Mouse (Mus musculus) hindbrain, embryonic 16.5 days (tissue): ENCODE results near the gene Olfr727. TPM values are rescaled to one million over a fixed set of nuclear protein-coding genes. Genes with fewer than 3 reads are reported as not detected.

ENCODE experiments used
- ATAC-seq: fragments of 200-750 bp; cut with Nextera tagmentation; 2 replicates; pipeline ENCODE4 v1.8.0; 2017; ENCODE audit warnings: moderate TSS enrichment, moderate library complexity
- H3K27ac ChIP-seq: fragments of 300-500 bp; sonication (generic); 2 replicates; pipeline ENCODE4 v1.5.1; 2014; ENCODE audit warnings: low read depth, mild to moderate bottlenecking, control low read depth, low read length, moderate library complexity
- H3K27me3 ChIP-seq: fragments of 300-500 bp; sonication (generic); replicated peaks from 2 replicates; pipeline ENCODE4 v1.6.1; 2014; ENCODE audit warnings: low read length; ENCODE audit not compliant: control insufficient read depth, insufficient read depth
- H3K36me3 ChIP-seq: fragments of 300-500 bp; sonication (generic); 2 replicates; pipeline ENCODE4 v1.6.1; 2014; ENCODE audit warnings: mild to moderate bottlenecking, low read length, moderate library complexity, mixed read lengths; ENCODE audit not compliant: control insufficient read depth, insufficient read depth
- H3K4me1 ChIP-seq: fragments of 300-500 bp; sonication (generic); 2 replicates; pipeline ENCODE4 v1.6.1; 2014; ENCODE audit warnings: low read depth, low read length; ENCODE audit not compliant: control insufficient read depth, insufficient read depth
- H3K4me2 ChIP-seq: fragments of 300-500 bp; sonication (generic); 2 replicates; pipeline ENCODE4 v1.6.1; 2014; ENCODE audit warnings: mild to moderate bottlenecking, low read length, control low read depth, moderate library complexity
- H3K4me3 ChIP-seq: fragments of 300-500 bp; sonication (generic); 2 replicates; pipeline ENCODE4 v1.5.1; 2014; ENCODE audit warnings: mild to moderate bottlenecking, low read length, control low read depth, moderate library complexity
- H3K9ac ChIP-seq: fragments of 300-500 bp; sonication (generic); 2 replicates; pipeline ENCODE4 v1.6.1; 2014; ENCODE audit warnings: low read depth, mild to moderate bottlenecking, control low read depth, low read length, moderate library complexity
- H3K9me3 ChIP-seq: fragments of 300-500 bp; sonication (generic); 2 replicates; pipeline ENCODE4 v1.6.1; 2014; ENCODE audit warnings: mild to moderate bottlenecking, low read length, moderate library complexity; ENCODE audit not compliant: control insufficient read depth
- WGBS: fragments of 180-500 bp; shearing (Covaris S2); extraction: QIAGEN DNeasy Blood & Tissue Kit; methylation state at CpG from one replicate; pipeline ENCODE4 v1.1.7; 2014; 5-methylcytosine and 5-hydroxymethylcytosine counted together
- polyA plus RNA-seq: library from polyadenylated mRNA; unstranded; fragments of >200 nt; fragmentation: Nextera tagmentation; extraction: Ambion mirVana; gene quantifications from 2 replicates; pipeline ENCODE4 v1.2.1, GENCODE M21; 2015

Olfr727 gene
- polyA plus RNA-seq = not detected in 2 replicates

- H3K27ac ChIP-seq = no peak within 1 kb of the TSS
- no peaks in the 10 kb centered on the region for H3K36me3 ChIP-seq
- H3K4me1 ChIP-seq = no peaks in the 10 kb centered on the region
- no peak within 1 kb of the TSS for H3K9ac ChIP-seq
- H3K4me2 ChIP-seq = no peak within 1 kb of the TSS
- no peak within 1 kb of the TSS for H3K4me3 ChIP-seq
- ATAC-seq = no peak
- no peaks in the 10 kb centered on the region for H3K9me3 ChIP-seq
- WGBS = 91% methylated on average over 1 of the region's 1 CpGs
- H3K27me3 ChIP-seq = no peaks in the 10 kb centered on the region
Observed at GRCm38 (mm10) chr14:50122886-50123285, at the start of gene Olfr727. Gene Olfr727, plus strand, starts transcription at chr14:50123186.

GRCm38 (mm10) chr14:50090853-50091252, 32.1 kb upstream of the Olfr727 start, which contains the start of gene Olfr726:
Gene Olfr726, minus strand, starts transcription at chr14:50090953.
- no peak within 1 kb of the TSS for H3K4me2 ChIP-seq
- H3K4me1 ChIP-seq = no peaks in the 10 kb centered on the region
- H3K27me3 ChIP-seq = no peaks in the 10 kb centered on the region
- no peak for ATAC-seq
- no peaks in the 10 kb centered on the region for H3K9me3 ChIP-seq
- no peak within 1 kb of the TSS for H3K9ac ChIP-seq
- no peak within 1 kb of the TSS for H3K4me3 ChIP-seq
- H3K27ac ChIP-seq = no peak within 1 kb of the TSS
- H3K36me3 ChIP-seq = no peaks in the 10 kb centered on the region
- 81% methylated on average over 1 of the region's 1 CpGs for WGBS

- no peak within 1 kb of the TSS for H3K9ac ChIP-seq
- no peaks in the 10 kb centered on the region for H3K36me3 ChIP-seq
- H3K27me3 ChIP-seq = no peaks in the 10 kb centered on the region
- H3K4me3 ChIP-seq = no peak within 1 kb of the TSS
- no peak for ATAC-seq
- H3K9me3 ChIP-seq = no peaks in the 10 kb centered on the region
- no peak within 1 kb of the TSS for H3K4me2 ChIP-seq
- no peaks in the 10 kb centered on the region for H3K4me1 ChIP-seq
- no peak within 1 kb of the TSS for H3K27ac ChIP-seq
- 91% methylated on average over 5 of the region's 5 CpGs for WGBS
Observed at GRCm38 (mm10) chr14:50142580-50142979, 19.6 kb downstream of the Olfr727 start, which contains the start of gene Olfr728. Gene Olfr728, minus strand, starts transcription at chr14:50142680.

DNA sequence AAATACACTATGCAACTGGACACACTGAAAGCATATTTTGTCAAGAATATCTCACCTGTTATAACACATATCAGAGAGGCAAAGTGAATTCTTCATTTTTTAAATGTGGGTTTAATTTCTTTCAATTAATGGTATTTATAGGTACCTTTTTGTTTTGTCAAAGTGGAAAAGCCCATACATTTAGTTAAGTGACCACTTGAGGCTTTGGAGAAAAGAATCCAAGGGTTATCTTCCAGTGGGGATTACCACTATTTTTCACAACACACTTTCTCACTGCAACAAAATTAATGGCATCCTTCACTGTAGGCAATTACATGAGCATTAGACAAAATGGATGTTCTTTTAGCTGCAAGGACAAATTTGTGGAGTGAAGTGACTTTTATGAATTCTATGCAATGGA, 29.8 kb downstream of the Olfr727 start, which contains the start of gene Olfr729:
Olfr729 (minus strand) TSS at position 101 of the 400 bp plus-strand sequence.
- H3K36me3 ChIP-seq = no peaks in the 10 kb centered on the region
- no peak within 1 kb of the TSS for H3K4me2 ChIP-seq
- no peaks in the 10 kb centered on the region for H3K9me3 ChIP-seq
- no peak within 1 kb of the TSS for H3K27ac ChIP-seq
- H3K4me3 ChIP-seq = no peak within 1 kb of the TSS
- H3K4me1 ChIP-seq = no peaks in the 10 kb centered on the region
- H3K27me3 ChIP-seq = no peaks in the 10 kb centered on the region
- no peak for ATAC-seq
- no peak within 1 kb of the TSS for H3K9ac ChIP-seq

Other genes with a start within 250 kb of the Olfr727 start
- not detected in 2 replicates for gene Olfr722, start 221.2 kb upstream of the Olfr727 start, polyA plus RNA-seq
- gene Olfr723, start 191.4 kb upstream of the Olfr727 start, polyA plus RNA-seq = not detected in 2 replicates
- not detected in 2 replicates for gene Olfr724, start 159.9 kb upstream of the Olfr727 start, polyA plus RNA-seq
- gene Olfr725, start 82.8 kb upstream of the Olfr727 start, polyA plus RNA-seq = not detected in 2 replicates
- gene Olfr726, start 32.2 kb upstream of the Olfr727 start, polyA plus RNA-seq = not detected in 2 replicates
- gene Olfr728, start 19.5 kb downstream of the Olfr727 start, polyA plus RNA-seq = not detected in 2 replicates
- gene Olfr729, start 29.7 kb downstream of the Olfr727 start, polyA plus RNA-seq = not detected in 2 replicates
- not detected in 2 replicates for gene Olfr730, start 65.0 kb downstream of the Olfr727 start, polyA plus RNA-seq
- gene Olfr731, start 118.7 kb downstream of the Olfr727 start, polyA plus RNA-seq = not detected in 2 replicates
- not detected in 2 replicates for gene Olfr732, start 161.0 kb downstream of the Olfr727 start, polyA plus RNA-seq
- gene Olfr733, start 178.3 kb downstream of the Olfr727 start, polyA plus RNA-seq = not detected in 2 replicates
- gene Olfr734, start 203.6 kb downstream of the Olfr727 start, polyA plus RNA-seq = not detected in 2 replicates
- not detected in 2 replicates for gene Olfr735, start 225.7 kb downstream of the Olfr727 start, polyA plus RNA-seq
- gene Tlr11, start 234.7 kb downstream of the Olfr727 start, polyA plus RNA-seq = not detected in 2 replicates